Mouse (Mus musculus) heart, postnatal 0 days (tissue): ENCODE data around the gene Ilk. TPM values are rescaled to one million over a fixed set of nuclear protein-coding genes. Genes with fewer than 3 reads are reported as not detected.

ENCODE experiments used
- ATAC-seq: fragments of 200-750 bp; cut with Nextera tagmentation; 2 replicates; pipeline ENCODE4 v1.8.0; 2017; ENCODE audit warnings: low read depth, moderate number of reproducible peaks, moderate library complexity; ENCODE audit not compliant: insufficient read depth
- DNase-seq: peaks from one replicate; pipeline ENCODE4 v3.0.0-alpha.2; 2016; ENCODE audit warnings: low spot score
- H3K27ac ChIP-seq: fragments of 300-500 bp; sonication (generic); 2 replicates; pipeline ENCODE4 v1.5.1; 2014; ENCODE audit warnings: low read depth, mild to moderate bottlenecking
- H3K27me3 ChIP-seq: fragments of 300-500 bp; sonication (generic); 2 replicates; pipeline ENCODE4 v1.6.1; 2014; ENCODE audit warnings: low read length, mixed read lengths; ENCODE audit not compliant: control insufficient read depth, insufficient read depth
- H3K36me3 ChIP-seq: fragments of 300-500 bp; sonication (generic); replicated peaks from 2 replicates; pipeline ENCODE4 v1.6.1; 2014; ENCODE audit warnings: low read length, mixed read lengths; ENCODE audit not compliant: control insufficient read depth, insufficient read depth
- H3K4me1 ChIP-seq: fragments of 300-500 bp; sonication (generic); 2 replicates; pipeline ENCODE4 v1.6.1; 2014; ENCODE audit warnings: antibody characterized with exemption; ENCODE audit not compliant: control insufficient read depth, insufficient read depth
- H3K4me2 ChIP-seq: fragments of 300-500 bp; sonication (generic); 2 replicates; pipeline ENCODE4 v1.6.1; 2014; ENCODE audit warnings: low read depth, mild to moderate bottlenecking, low read length, moderate library complexity
- H3K4me3 ChIP-seq: fragments of 300-500 bp; sonication (generic); 2 replicates; pipeline ENCODE4 v1.5.1; 2014; ENCODE audit warnings: low read depth, low read length
- H3K9ac ChIP-seq: fragments of 300-500 bp; sonication (generic); replicated peaks from 2 replicates; pipeline ENCODE4 v1.6.1; 2014; ENCODE audit warnings: low read depth, low read length, mixed read lengths
- H3K9me3 ChIP-seq: fragments of 300-500 bp; sonication (generic); replicated peaks from 2 replicates; pipeline ENCODE4 v1.6.1; 2016; ENCODE audit warnings: low read length; ENCODE audit not compliant: control insufficient read depth
- CTCF ChIP-seq: IDR thresholded peaks from 2 replicates; pipeline ENCODE4 v1.5.1; 2016; ENCODE audit warnings: antibody characterized with exemption, control low read depth, low read depth
- EP300 ChIP-seq: IDR thresholded peaks from 2 replicates; pipeline ENCODE4 v1.6.1; 2016; ENCODE audit warnings: antibody characterized with exemption, low read depth
- WGBS: fragments of 180-500 bp; shearing (Covaris S2); extraction: QIAGEN DNeasy Blood & Tissue Kit; methylation state at CpG from one replicate; pipeline ENCODE4 v1.1.7; 2014; 5-methylcytosine and 5-hydroxymethylcytosine counted together
- polyA plus RNA-seq: library from polyadenylated mRNA; unstranded; fragments of >200 nt; fragmentation: Nextera tagmentation; extraction: Ambion mirVana; gene quantifications from 2 replicates; pipeline ENCODE4 v1.2.1, GENCODE M21; 2015
- total RNA-seq: library from RNA; depleted of rRNA; stranded (reverse); fragments of >200 nt; gene quantifications from 2 replicates; pipeline ENCODE4 v1.2.3, GENCODE M21; 2014; ENCODE audit warnings: low replicate concordance

Gene Ilk
- total and polyA plus RNA-seq, 2 experiments from 2014 or later = 228 to 276 TPM

DNA sequence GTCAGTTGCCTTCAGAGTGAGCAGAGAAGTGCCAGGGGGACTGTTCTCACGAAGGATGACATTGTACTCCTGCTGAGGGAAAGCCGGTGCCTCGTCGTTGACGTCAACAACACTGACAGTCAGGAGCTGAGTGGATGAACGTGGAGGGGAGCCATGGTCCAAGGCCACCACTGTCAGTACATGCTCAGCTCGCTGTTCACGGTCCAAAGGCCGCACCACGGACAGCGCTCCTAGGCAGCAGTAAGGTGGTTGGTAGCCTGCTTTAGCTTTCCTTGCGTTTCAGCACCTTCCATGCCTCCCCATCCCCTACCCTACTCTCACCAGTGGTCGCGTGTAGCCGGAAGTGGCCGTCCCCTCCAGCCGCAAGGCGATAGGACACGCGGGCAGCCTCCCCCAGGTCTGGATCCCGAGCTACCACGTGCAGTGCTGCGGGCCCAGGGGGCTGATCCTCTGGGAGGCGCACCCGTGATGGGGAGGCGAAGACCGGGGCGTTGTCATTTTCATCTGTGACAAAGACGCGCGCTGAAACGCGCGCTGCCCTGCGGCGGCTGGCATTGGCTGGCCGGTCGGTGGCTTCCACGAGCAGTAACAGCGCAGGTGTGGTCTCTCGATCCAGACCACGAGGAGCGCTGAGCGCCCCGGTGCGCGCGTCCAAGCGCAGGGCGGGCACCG lies 25.6 kb downstream of the Ilk start:
- no peak for DNase-seq
- no peak for TF ChIP-seq CTCF
- no peak for TF ChIP-seq EP300

DNA sequence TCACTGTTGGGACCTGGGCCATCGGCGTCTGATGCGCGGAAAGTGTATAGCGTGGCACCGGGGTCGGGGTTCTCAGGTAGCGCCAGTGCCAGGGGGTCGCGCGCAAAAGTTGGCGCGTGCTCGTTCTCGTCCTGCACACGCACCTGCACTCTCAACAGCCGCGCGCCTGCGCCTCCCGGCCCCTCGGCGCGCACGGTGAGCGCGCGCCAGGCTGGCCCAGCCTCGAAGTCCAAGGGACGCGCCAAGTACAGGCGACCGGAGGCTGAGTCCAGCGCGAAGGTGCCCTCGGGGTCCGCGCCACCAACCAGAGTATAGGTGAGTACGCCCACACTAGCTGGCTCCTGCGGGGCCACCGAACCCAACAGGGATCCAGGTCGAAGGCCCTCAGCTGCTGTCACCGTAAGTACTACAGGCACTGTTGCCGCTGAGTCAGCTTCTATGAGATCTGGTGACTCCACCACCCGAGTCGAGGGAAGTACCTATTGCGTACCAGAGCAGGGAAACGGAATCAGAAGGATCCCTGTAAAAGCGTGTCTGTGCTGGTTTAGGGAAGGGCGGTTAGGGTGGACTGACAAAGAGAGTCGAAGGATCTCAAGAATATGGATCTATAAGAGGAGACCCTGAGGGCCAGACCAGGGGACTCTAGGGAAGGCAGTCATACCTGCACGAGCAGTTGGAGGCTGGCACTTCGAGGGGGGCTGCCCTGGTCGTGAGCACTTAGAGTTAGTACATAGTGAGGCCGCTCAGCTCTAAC lies 26.3 kb downstream of the Ilk start:
- no peak overlapping the region for H3K9ac ChIP-seq
- H3K9me3 ChIP-seq = no peaks in the 10 kb centered on the region
- peaks cover 27% of the 10 kb centered on the region for H3K27me3 ChIP-seq
- H3K36me3 ChIP-seq = peaks cover 22% of the 10 kb centered on the region
- ATAC-seq = peak; percentile 12; the same call in 1 of the 2 replicates
- H3K4me3 ChIP-seq = peak overlapping the region; percentile 33
- 0 out of 2 replicates have a peak, but pooled peaks cover 8% of the 10 kb centered on the region for H3K4me1 ChIP-seq
- WGBS = 31% methylated on average over 52 of the region's 55 CpGs
- H3K27ac ChIP-seq = no peak overlapping the region
- no peak for TF ChIP-seq CTCF
- no peak for TF ChIP-seq EP300
- DNase-seq = no peak
- H3K4me2 ChIP-seq = peak overlapping the region; percentile 59

More for the DNA sequence above, 25.6 kb downstream of the Ilk start:
- WGBS = 24% methylated on average over 51 of the region's 51 CpGs
- Histone ChIP-seq H3K9ac (no peak overlapping the region), H3K4me2 (peak overlapping the region; percentile 59), H3K27ac (no peak overlapping the region), H3K36me3 (peaks cover 29% of the 10 kb centered on the region), H3K9me3 (no peaks in the 10 kb centered on the region), H3K4me1 (0 out of 2 replicates have a peak, but pooled peaks cover 8% of the 10 kb centered on the region), H3K27me3 (peaks cover 27% of the 10 kb centered on the region), H3K4me3 (peak overlapping the region; percentile 33)
- peak; percentile 31; the same call in 1 of the 2 replicates for ATAC-seq

DNA sequence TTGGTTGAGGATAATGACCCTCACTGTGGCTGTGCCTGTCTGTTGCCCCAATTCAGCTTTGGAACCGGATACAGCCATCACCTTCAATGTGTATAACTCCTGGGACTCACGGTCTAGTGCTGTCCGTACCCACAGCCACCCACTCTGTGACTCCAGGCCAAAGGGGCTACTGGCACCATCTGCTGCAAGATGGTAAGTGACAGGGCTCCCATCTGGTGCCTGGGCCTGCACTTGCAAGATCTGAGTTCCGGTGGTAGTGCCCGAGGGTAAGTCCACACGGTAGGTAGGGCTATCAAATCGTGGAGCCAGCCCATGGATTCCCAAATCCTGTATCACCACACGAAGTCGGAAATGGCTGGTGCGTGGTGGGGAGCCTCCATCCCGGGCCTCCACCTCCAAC lies 27.9 kb downstream of the Ilk start:
- Histone ChIP-seq H3K4me2 (no peak overlapping the region), H3K36me3 (peaks cover 17% of the 10 kb centered on the region), H3K4me3 (no peak overlapping the region), H3K4me1 (0 out of 2 replicates have a peak, but pooled peaks cover 8% of the 10 kb centered on the region), H3K27me3 (peaks cover 27% of the 10 kb centered on the region), H3K27ac (no peak overlapping the region), H3K9me3 (no peaks in the 10 kb centered on the region), H3K9ac (no peak overlapping the region)
- ATAC-seq = no peak
- 91% methylated on average over 11 of the region's 11 CpGs for WGBS
- no peak for DNase-seq
- no peak for TF ChIP-seq EP300
- no peak for TF ChIP-seq CTCF

DNA sequence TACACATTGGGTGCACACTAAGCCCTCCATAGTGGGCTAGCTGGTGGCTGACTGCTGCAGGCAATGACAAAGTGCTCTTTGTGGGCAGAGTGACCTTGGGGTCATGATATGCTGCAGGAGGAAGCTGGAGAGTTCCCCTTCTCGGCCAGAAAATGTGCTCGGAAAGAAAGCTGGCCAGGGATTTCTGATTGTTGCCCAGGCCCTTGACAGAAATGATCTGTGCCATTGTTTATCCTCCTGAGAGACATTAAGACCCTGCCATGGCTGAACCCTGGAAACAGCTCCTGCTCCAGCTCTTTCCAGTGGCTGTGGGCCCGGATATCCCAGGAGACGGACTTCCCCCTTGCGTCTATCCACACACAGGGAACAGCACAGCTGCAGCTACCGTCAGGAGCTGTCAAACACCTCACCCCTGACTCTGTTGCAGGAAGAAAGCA lies 31.4 kb downstream of the Ilk start:
- Histone ChIP-seq H3K4me1 (0 out of 2 replicates have a peak, but pooled peaks cover under 1% of the 10 kb centered on the region), H3K27me3 (peaks cover 16% of the 10 kb centered on the region; the same call in 1 of the 2 replicates), H3K36me3 (peaks cover 27% of the 10 kb centered on the region; the same call in 1 of the 2 replicates), H3K27ac (peak overlapping the region; percentile 32), H3K4me2 (no peak overlapping the region), H3K9ac (no peak overlapping the region), H3K9me3 (no peaks in the 10 kb centered on the region), H3K4me3 (no peak overlapping the region)
- no peak; the same call in 1 of the 2 replicates for ATAC-seq
- WGBS = 22% methylated on average over 6 of the region's 6 CpGs
- no peak for TF ChIP-seq EP300
- TF ChIP-seq CTCF = no peak
- no peak for DNase-seq

DNA sequence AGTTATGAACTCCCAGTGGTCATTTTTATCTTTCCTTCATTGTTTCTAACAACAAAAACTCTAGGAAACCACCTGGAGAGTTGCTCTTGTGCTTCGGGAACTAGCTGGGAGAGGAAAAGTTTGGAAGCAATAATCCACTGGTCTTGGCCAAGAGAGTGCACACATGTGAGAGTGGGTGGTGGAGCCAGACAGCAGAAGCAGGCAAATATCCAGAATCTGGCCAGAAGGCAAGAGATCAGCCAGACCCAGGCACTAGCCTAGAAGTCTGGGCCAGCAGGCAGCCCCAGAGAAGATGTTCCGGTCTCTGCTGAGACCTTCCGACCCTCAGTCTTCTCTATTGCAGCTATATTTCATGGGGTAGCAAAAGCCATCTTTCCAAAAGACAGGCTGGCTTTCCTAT lies 33.6 kb downstream of the Ilk start:
- no peaks in the 10 kb centered on the region for H3K4me1 ChIP-seq
- no peak overlapping the region for H3K9ac ChIP-seq
- WGBS = 68% methylated on average over 3 of the region's 3 CpGs
- H3K9me3 ChIP-seq = no peaks in the 10 kb centered on the region
- H3K4me2 ChIP-seq = no peak overlapping the region
- peaks cover 14% of the 10 kb centered on the region; the same call in 1 of the 2 replicates for H3K36me3 ChIP-seq
- no peak for DNase-seq
- no peaks in the 10 kb centered on the region for H3K27me3 ChIP-seq
- no peak overlapping the region for H3K4me3 ChIP-seq
- H3K27ac ChIP-seq = no peak overlapping the region
- no peak for ATAC-seq
- TF ChIP-seq CTCF = no peak
- no peak for TF ChIP-seq EP300
